ENCODE assay signal across 8 mouse cellular contexts in genomic region chr1:75435475-75436328, GRCm38 (mm10). TPM values are rescaled to one million over a fixed set of nuclear protein-coding genes. Genes with fewer than 3 reads are reported as not detected.
A peak's percentile ranks its signal among the peaks of the same experiment; 100 is the strongest.
DNase-seq lines count a peak whose midpoint lies in the region; ATAC-seq and TF ChIP-seq lines count a peak whose summit lies in the region.

Gmppa (plus strand) TSS chr1:75435930.

- peak within 1 kb of the TSS; percentile 42; the same call in 1 of the 2 replicates for H3K27ac ChIP-seq in intestine, postnatal 0 days (ENCODE audit: low read depth, low read length)
- H3K27ac ChIP-seq in midbrain, embryonic 11.5 days (ENCODE audit: low read depth, low read length): peak within 1 kb of the TSS; percentile 8; the same call in 1 of the 2 replicates
- H3K27ac ChIP-seq in small intestine, adult 2 months (ENCODE audit: insufficient read depth, low read depth, low read length): no peak within 1 kb of the TSS

- DNase-seq in embryo, embryonic 9.5 days (ENCODE audit: extremely low spot score): peak; percentile 88
- DNase-seq in left cerebral cortex, postnatal 4 days: peak; percentile 79
- peak; percentile 98 for DNase-seq in midbrain, embryonic 11.5 days (ENCODE audit: low spot score, missing footprints)

- H3K9me3 ChIP-seq in erythroblast, embryonic 14.5 days (ENCODE audit: control insufficient read depth, low read length): no peaks in the 10 kb centered on the region
- H3K9me3 ChIP-seq in intestine, postnatal 0 days (ENCODE audit: control insufficient read depth): no peaks in the 10 kb centered on the region
- H3K9me3 ChIP-seq in midbrain, embryonic 11.5 days (ENCODE audit: control insufficient read depth, low read length): no peaks in the 10 kb centered on the region

- H3K27me3 ChIP-seq in erythroblast, embryonic 14.5 days (ENCODE audit: control insufficient read depth): peaks cover 11% of the 10 kb centered on the region
- H3K27me3 ChIP-seq in intestine, postnatal 0 days (replicated peaks; ENCODE audit: control insufficient read depth, insufficient read depth, low read length): no peaks in the 10 kb centered on the region
- H3K27me3 ChIP-seq in midbrain, embryonic 11.5 days (ENCODE audit: control insufficient read depth, insufficient read depth, low read length): no peaks in the 10 kb centered on the region
- H3K27me3 ChIP-seq in small intestine, adult 2 months (ENCODE audit: control insufficient read depth, insufficient read depth, low read length): no peaks in the 10 kb centered on the region

- H3K4me1 ChIP-seq in erythroblast, embryonic 14.5 days (ENCODE audit: control insufficient read depth): peaks cover 17% of the 10 kb centered on the region
- H3K4me1 ChIP-seq in intestine, postnatal 0 days (replicated peaks; ENCODE audit: control insufficient read depth, insufficient read depth, low read length): peaks cover 5% of the 10 kb centered on the region; the same call in 1 of the 2 replicates
- H3K4me1 ChIP-seq in midbrain, embryonic 11.5 days (ENCODE audit: control insufficient read depth, insufficient read depth, low read length): peaks cover 7% of the 10 kb centered on the region
- peaks cover 10% of the 10 kb centered on the region; the same call in 1 of the 2 replicates for H3K4me1 ChIP-seq in small intestine, adult 2 months (ENCODE audit: control insufficient read depth, insufficient read depth, insufficient read length, low read length)

- peak within 1 kb of the TSS; percentile 76 for H3K4me3 ChIP-seq in erythroblast, embryonic 14.5 days (replicated peaks)
- peak within 1 kb of the TSS; percentile 69 for H3K4me3 ChIP-seq in intestine, postnatal 0 days (ENCODE audit: low read depth, low read length)
- H3K4me3 ChIP-seq in midbrain, embryonic 11.5 days (ENCODE audit: low read depth, low read length): peak within 1 kb of the TSS; percentile 64
- H3K4me3 ChIP-seq in small intestine, adult 2 months (ENCODE audit: low read depth, low read length): peak within 1 kb of the TSS; percentile 83

- H3K36me3 ChIP-seq in erythroblast, embryonic 14.5 days (ENCODE audit: control insufficient read depth): peaks cover 18% of the 10 kb centered on the region
- H3K36me3 ChIP-seq in intestine, postnatal 0 days (ENCODE audit: control insufficient read depth, insufficient read depth): peaks cover 4% of the 10 kb centered on the region; the same call in 1 of the 2 replicates
- H3K36me3 ChIP-seq in midbrain, embryonic 11.5 days (ENCODE audit: control insufficient read depth, insufficient read depth, low read length): no peaks in the 10 kb centered on the region
- H3K36me3 ChIP-seq in small intestine, adult 2 months (ENCODE audit: control insufficient read depth, insufficient read depth, low read length): peaks cover 8% of the 10 kb centered on the region; the same call in 1 of the 2 replicates

- 6% methylated on average over 28 of the region's 28 CpGs for WGBS in intestine, postnatal 0 days
- WGBS in midbrain, embryonic 11.5 days: 7% methylated on average over 28 of the region's 28 CpGs
- WGBS in small intestine, adult 2 months: 6% methylated on average over 28 of the region's 28 CpGs

- intact Hi-C loops in left cerebral cortex, postnatal 4 days (cut with DNase I): no loop called here

- ATAC-seq in erythroblast, adult 5-6 weeks (replicated peaks; ENCODE audit: low FRiP score, poor library complexity, severe bottlenecking): no peak
- ATAC-seq in granulocyte monocyte progenitor cell, adult 5-6 weeks (replicated peaks; ENCODE audit: poor library complexity, severe bottlenecking): peak; percentile 88
- peak; percentile 75 for ATAC-seq in intestine, postnatal 0 days
- peak; percentile 83 for ATAC-seq in midbrain, embryonic 11.5 days (ENCODE audit: low FRiP score)

- H3K4me2 ChIP-seq in intestine, postnatal 0 days (replicated peaks; ENCODE audit: low read depth): peak within 1 kb of the TSS; percentile 73
- peak within 1 kb of the TSS; percentile 71 for H3K4me2 ChIP-seq in midbrain, embryonic 11.5 days

- peak within 1 kb of the TSS; percentile 65 for H3K9ac ChIP-seq in intestine, postnatal 0 days (ENCODE audit: low read depth, low read length)
- peak within 1 kb of the TSS; percentile 73 for H3K9ac ChIP-seq in midbrain, embryonic 11.5 days (ENCODE audit: low read length)

- TF ChIP-seq POLR2A in small intestine, adult 2 months (IDR thresholded peaks at IDR 0.05; ENCODE audit: low read depth, low read length): peak; percentile 82; the same call in 1 of the 2 replicates

- TF ChIP-seq CTCF in intestine, postnatal 0 days (IDR thresholded peaks at IDR 0.05; ENCODE audit: low read depth): no peak
- peak; percentile 12; the same call in 1 of the 2 replicates for TF ChIP-seq CTCF in small intestine, adult 2 months (IDR thresholded peaks at IDR 0.05; ENCODE audit: extremely low read depth, insufficient read length, insufficient replicate concordance, low read depth, low read length)

RNA-seq across cellular contexts. Expression of gene Gmppa, which starts in this region (rescaled TPM):
- 11.6 and 12.7 TPM in 2 replicates for polyA plus RNA-seq in erythroblast, embryonic 14.5 days (2012)
- 2.9 and 14.4 TPM in 2 replicates for total RNA-seq in erythroblast, adult 5-6 weeks (2015; ENCODE audit: low replicate concordance)
- 6.1 and 20.1 TPM in 2 replicates for total RNA-seq in erythroblast, adult 5-6 weeks (2017; ENCODE audit: low replicate concordance)
- 118 and 133 TPM in 2 replicates for total RNA-seq in granulocyte monocyte progenitor cell, adult 5-6 weeks (2014; fragmentation: Nextera tagmentation)
- total RNA-seq in granulocyte monocyte progenitor cell, adult 5-6 weeks (2017): 85.1 and 88.3 TPM in 2 replicates
- polyA plus RNA-seq in intestine, postnatal 0 days (2015; fragmentation: Nextera tagmentation; extraction: Ambion mirVana): 121 and 124 TPM in 2 replicates
- 10 to 100 TPM; 47.9 to 60.5 TPM for total RNA-seq in left cerebral cortex, postnatal 4 days (2021)
- polyA plus RNA-seq in midbrain, embryonic 11.5 days (2014; fragmentation: Nextera tagmentation; extraction: Ambion mirVana): 56.1 and 56.4 TPM in 2 replicates
- 121 and 187 TPM in 2 replicates for polyA plus RNA-seq in small intestine, adult 2 months (2012; rRNA removed)
